Mouse (Mus musculus) adrenal gland, postnatal 25 days (tissue): Measurements from ENCODE around the gene Olfr591. TPM values are rescaled to one million over a fixed set of nuclear protein-coding genes. Genes with fewer than 3 reads are reported as not detected.
"Not testable (repeated sequence)": the region's sequence is repeated elsewhere in the genome, so short reads cannot be mapped to it uniquely, and the experiment has no call there.

Experiments
- DNase-seq: peaks from one replicate; pipeline ENCODE4 v3.0.0; 2021; ENCODE audit warnings: mixed read lengths
- long read RNA-seq: library from polyadenylated mRNA; stranded (forward); transcript quantifications from one replicate; pipeline ENCODE4 v2.0.0, GENCODE M21; 2021
- total RNA-seq: library from RNA; stranded (reverse); gene quantifications from 2 replicates; pipeline ENCODE4 v1.2.3, GENCODE M21; 2021

Gene Olfr591
- total RNA-seq, result not detected in 2 replicates
- long read RNA-seq, result 0 reads

GRCm38 (mm10) chr7:103178240-103178639 lies at the start of gene Olfr591:
Olfr591 (minus strand) TSS chr7:103178340.
- no peak for DNase-seq

GRCm38 (mm10) chr7:103216696-103217095 lies 38.6 kb upstream of the Olfr591 start, which contains the start of gene Olfr594:
Olfr594 (plus strand) TSS chr7:103216996.
- DNase-seq, result no peak

GRCm38 (mm10) chr7:103212050-103212449 lies 33.9 kb upstream of the Olfr591 start:
- not testable (repeated sequence) for DNase-seq

DNA sequence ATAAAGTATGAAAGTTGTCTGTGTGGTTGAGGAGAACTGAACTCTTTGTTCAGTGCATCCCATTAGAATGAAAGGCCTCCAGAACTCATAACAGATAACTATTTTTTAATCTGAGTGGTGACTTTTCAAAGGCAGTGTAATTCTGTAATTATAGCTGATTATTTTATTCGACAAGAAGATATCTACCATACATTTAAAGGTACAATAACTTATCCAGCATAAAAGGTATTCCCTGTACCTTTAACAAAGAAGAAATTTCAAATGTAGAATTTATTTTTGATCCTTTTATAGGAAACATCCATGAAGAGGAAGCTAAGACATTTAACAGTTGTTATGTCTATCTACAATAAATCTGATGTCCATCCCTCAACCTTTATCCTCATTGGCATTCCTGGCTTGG lies 33.4 kb upstream of the Olfr591 start, which contains the start of gene Olfr593:
Gene Olfr593, plus strand, starts transcription at position 301 of the 400 bp plus-strand sequence.
- no peak for DNase-seq

GRCm38 (mm10) chr7:103184503-103184902 lies 6.4 kb upstream of the Olfr591 start, which contains the start of gene Olfr592:
Olfr592 (plus strand) TSS chr7:103184803.
- not testable (repeated sequence) for DNase-seq

DNA sequence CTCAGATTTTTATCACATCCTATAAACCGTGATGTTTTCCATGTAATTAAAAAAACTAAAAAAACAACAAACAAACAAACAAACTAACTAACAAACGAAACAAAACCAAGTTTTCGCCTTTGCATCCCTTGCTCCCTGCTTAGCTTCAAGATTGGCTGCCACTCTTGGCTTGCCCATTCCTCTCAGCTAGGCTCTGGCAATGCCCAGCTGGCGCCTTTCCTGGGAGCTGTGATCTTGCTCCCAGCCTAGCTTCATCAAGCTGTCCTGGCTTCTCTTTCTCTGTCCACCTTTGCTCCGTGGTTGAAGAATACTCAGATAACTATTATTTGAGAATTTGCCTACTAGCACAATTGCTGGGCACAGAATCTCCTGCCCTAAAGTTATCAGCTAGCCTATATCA lies 8.4 kb downstream of the Olfr591 start:
- no peak for DNase-seq

- DNase-seq, result no peak
Measured at GRCm38 (mm10) chr7:103156256-103156655, 21.9 kb downstream of the Olfr591 start, which contains the start of gene Olfr589. Olfr589 (minus strand) TSS chr7:103156356.

GRCm38 (mm10) chr7:103140579-103140978 lies 37.6 kb downstream of the Olfr591 start, which contains the start of gene Olfr588-ps1:
Olfr588-ps1 (plus strand) TSS chr7:103140879.
- DNase-seq, result no peak

DNA sequence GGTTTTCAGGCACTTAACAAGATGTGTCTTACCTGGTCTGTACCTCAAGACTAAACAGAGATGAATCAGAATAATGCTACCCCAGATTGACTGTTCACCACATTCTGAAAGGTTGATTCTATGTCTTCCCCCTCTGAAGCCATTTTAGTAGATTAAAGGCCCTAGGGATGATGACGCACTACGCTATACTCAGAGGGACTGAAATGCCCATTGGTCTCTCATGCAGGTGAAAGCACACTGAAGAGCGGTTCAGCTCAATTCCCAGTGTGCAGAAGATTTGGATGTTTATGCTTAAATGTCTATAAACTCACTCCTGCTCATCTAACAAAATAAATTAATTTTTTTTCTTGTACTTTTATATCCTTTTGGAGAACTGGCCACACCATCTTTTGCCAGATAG lies 52.6 kb downstream of the Olfr591 start, which contains the start of gene Olfr586:
Gene Olfr586, minus strand, starts transcription at position 101 of the 400 bp plus-strand sequence.
- DNase-seq, result no peak

DNA sequence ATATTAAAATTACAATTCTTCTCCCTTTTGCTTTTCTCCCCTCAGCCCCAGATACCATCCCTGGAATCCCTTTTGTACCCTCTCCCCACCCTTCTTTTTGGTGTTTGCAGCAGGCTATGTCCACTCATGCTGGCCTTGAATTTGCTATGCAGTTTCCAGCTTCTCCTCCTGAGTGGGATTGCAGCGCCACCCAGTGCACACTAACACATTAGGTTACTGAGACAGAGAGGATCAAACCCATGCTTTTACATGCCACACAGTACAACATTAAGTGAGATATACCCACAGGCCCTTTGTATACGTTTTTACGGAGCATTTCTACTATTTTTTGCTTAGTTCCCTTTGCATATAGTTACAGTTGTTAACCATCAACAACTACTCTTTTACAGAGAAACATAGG lies 58.7 kb downstream of the Olfr591 start:
- no peak for DNase-seq

Other genes with a start within 250 kb of the Olfr591 start
- not detected in 2 replicates for gene Olfr573-ps1, start 235.8 kb downstream of the Olfr591 start, total RNA-seq
- not detected in 2 replicates for gene Olfr574, start 229.9 kb downstream of the Olfr591 start, total RNA-seq
- gene Olfr575, start 219.6 kb downstream of the Olfr591 start, total RNA-seq, result not detected in 2 replicates
- gene Olfr576, start 215.7 kb downstream of the Olfr591 start, total RNA-seq, result not detected in 2 replicates
- not detected in 2 replicates for gene Olfr577, start 202.4 kb downstream of the Olfr591 start, total RNA-seq
- gene Olfr578, start 189.0 kb downstream of the Olfr591 start, total RNA-seq, result not detected in 2 replicates
- not detected in 2 replicates for gene Olfr582, start 140.3 kb downstream of the Olfr591 start, total RNA-seq
- not detected in 2 replicates for gene Olfr583, start 127.0 kb downstream of the Olfr591 start, total RNA-seq
- gene Olfr584, start 96.5 kb downstream of the Olfr591 start, total RNA-seq, result not detected in 2 replicates
- not detected in 2 replicates for gene Olfr585, start 80.6 kb downstream of the Olfr591 start, total RNA-seq
- not detected in 2 replicates for gene Olfr586, start 52.7 kb downstream of the Olfr591 start, total RNA-seq
- not detected in 2 replicates for gene Olfr588-ps1, start 37.5 kb downstream of the Olfr591 start, total RNA-seq
- gene Olfr589, start 22.0 kb downstream of the Olfr591 start, total RNA-seq, result not detected in 2 replicates
- not detected in 2 replicates for gene Olfr592, start 6.5 kb upstream of the Olfr591 start, total RNA-seq
- not detected in 2 replicates for gene Olfr593, start 33.5 kb upstream of the Olfr591 start, total RNA-seq
- gene Olfr594, start 38.7 kb upstream of the Olfr591 start, total RNA-seq, result not detected in 2 replicates
- gene Usp17ld, start 74.2 kb upstream of the Olfr591 start, total RNA-seq, result not detected in 2 replicates
- gene Olfr596, start 127.3 kb upstream of the Olfr591 start, total RNA-seq, result not detected in 2 replicates
- gene Olfr597, start 138.0 kb upstream of the Olfr591 start, total RNA-seq, result not detected in 2 replicates
- not detected in 2 replicates for gene Olfr598, start 145.2 kb upstream of the Olfr591 start, total RNA-seq
- not detected in 2 replicates for gene Olfr599, start 157.6 kb upstream of the Olfr591 start, total RNA-seq
- not detected in 2 replicates for gene Olfr600, start 171.3 kb upstream of the Olfr591 start, total RNA-seq
- not detected in 2 replicates for gene Olfr601, start 184.3 kb upstream of the Olfr591 start, total RNA-seq
- gene Olfr603, start 207.8 kb upstream of the Olfr591 start, total RNA-seq, result not detected in 2 replicates
- not detected in 2 replicates for gene Usp17lc, start 236.7 kb upstream of the Olfr591 start, total RNA-seq